8 mouse cellular contexts compared by ENCODE assay signal in genomic region chr17:34101604-34102032, GRCm38 (mm10). TPM values are rescaled to one million over a fixed set of nuclear protein-coding genes. Genes with fewer than 3 reads are reported as not detected.
DNase-seq lines count a peak whose midpoint lies in the region; ATAC-seq lines count a peak whose summit lies in the region.

No protein-coding gene starts in this region.

- intact Hi-C loops in left cerebral cortex, postnatal 36 days (cut with DNase I): loop anchor here (5.0 kb wide), 1 partner anchor 66 kb away; no protein-coding TSS in a partner anchor

- peak overlapping the region; percentile 52 for H3K4me2 ChIP-seq in intestine, embryonic 15.5 days (replicated peaks)

- H3K36me3 ChIP-seq in intestine, embryonic 15.5 days: no peaks in the 10 kb centered on the region
- no peaks in the 10 kb centered on the region for H3K36me3 ChIP-seq in midbrain, embryonic 10.5 days

- 6% methylated on average over 12 of the region's 12 CpGs for whole genome bisulfite sequencing in intestine, embryonic 15.5 days
- 10% methylated on average over 12 of the region's 12 CpGs for WGBS in midbrain, embryonic 10.5 days

- peaks cover 6% of the 10 kb centered on the region; the same call in 1 of the 2 replicates for H3K4me1 ChIP-seq in intestine, embryonic 15.5 days (replicated peaks)
- H3K4me1 ChIP-seq in midbrain, embryonic 10.5 days: peaks cover 5% of the 10 kb centered on the region; the same call in 1 of the 2 replicates

- H3K9me3 ChIP-seq in intestine, embryonic 15.5 days: no peaks in the 10 kb centered on the region
- no peaks in the 10 kb centered on the region for H3K9me3 ChIP-seq in midbrain, embryonic 10.5 days (replicated peaks)

- peak; percentile 82 for ATAC-seq in intestine, embryonic 15.5 days

- peak; percentile 96 for DNase-seq in adipocyte (ENCODE audit: low spot score)
- DNase-seq in embryo, embryonic 10.5 days (ENCODE audit: low spot score): peak; percentile 97
- DNase-seq in gastrocnemius, postnatal 25 days: peak; percentile 79
- peak; percentile 76 to 85 for DNase-seq in left cerebral cortex, postnatal 36 days (ENCODE audit: low spot score in 2 of 2)
- DNase-seq in midbrain, embryonic 10.5 days (ENCODE audit: low spot score): peak; percentile 92
- peak; percentile 69 to 78 for DNase-seq in right cerebral cortex, postnatal 36 days (ENCODE audit: low spot score in 2 of 2)
- peak; percentile 81 to 95 for DNase-seq in urinary bladder, postnatal 4 days (ENCODE audit: low spot score in 2 of 2)

- H3K27ac ChIP-seq in intestine, embryonic 15.5 days: no peak overlapping the region
- H3K27ac ChIP-seq in midbrain, embryonic 10.5 days (replicated peaks): no peak overlapping the region

- H3K9ac ChIP-seq in intestine, embryonic 15.5 days: no peak overlapping the region

- no peaks in the 10 kb centered on the region for H3K27me3 ChIP-seq in intestine, embryonic 15.5 days (replicated peaks)
- H3K27me3 ChIP-seq in midbrain, embryonic 10.5 days (ENCODE audit: low read depth, poor library complexity, severe bottlenecking): peaks cover 12% of the 10 kb centered on the region

- peak overlapping the region; percentile 17; the same call in 1 of the 2 replicates for H3K4me3 ChIP-seq in intestine, embryonic 15.5 days (replicated peaks)
- H3K4me3 ChIP-seq in midbrain, embryonic 10.5 days: peak overlapping the region; percentile 28; the same call in 1 of the 2 replicates

RNA-seq across cellular contexts. Expression of gene H2-Oa, which starts 9.5 kb away (rescaled TPM):
- total RNA-seq in gastrocnemius, postnatal 25 days (2021): not detected
- 0.66 and 0.85 TPM in 2 replicates for polyA plus RNA-seq in intestine, embryonic 15.5 days (2015; fragmentation: Nextera tagmentation; extraction: Ambion mirVana)
- total RNA-seq in left cerebral cortex, postnatal 36 days (2021): under 1 TPM in 1 of 2 experiments, not detected in 1; 0.79 TPM
- polyA plus RNA-seq in midbrain, embryonic 10.5 days (2016; fragmentation: Nextera tagmentation; extraction: Ambion mirVana): 0.37 and 0.50 TPM in 2 replicates

RNA-seq across cellular contexts. Expression of gene H2-DMa, which starts 17.7 kb away (rescaled TPM):
- total RNA-seq in gastrocnemius, postnatal 25 days (2021): 1 to 10 TPM; 2.8 to 3.1 TPM
- polyA plus RNA-seq in intestine, embryonic 15.5 days (2015; fragmentation: Nextera tagmentation; extraction: Ambion mirVana): 11.3 and 13.4 TPM in 2 replicates
- total RNA-seq in left cerebral cortex, postnatal 36 days (2021): 10 to 100 TPM; 26.1 to 28.5 TPM
- polyA plus RNA-seq in midbrain, embryonic 10.5 days (2016; fragmentation: Nextera tagmentation; extraction: Ambion mirVana): 6.4 and 9.5 TPM in 2 replicates

RNA-seq across cellular contexts. Expression of gene Brd2, which starts 20.8 kb away (rescaled TPM):
- 10 to 100 TPM; 66.7 to 69.1 TPM for total RNA-seq in gastrocnemius, postnatal 25 days (2021)
- 88.2 and 90.7 TPM in 2 replicates for polyA plus RNA-seq in intestine, embryonic 15.5 days (2015; fragmentation: Nextera tagmentation; extraction: Ambion mirVana)
- total RNA-seq in left cerebral cortex, postnatal 36 days (2021): 100 to 1,000 TPM; 183 to 189 TPM
- polyA plus RNA-seq in midbrain, embryonic 10.5 days (2016; fragmentation: Nextera tagmentation; extraction: Ambion mirVana): 126 and 137 TPM in 2 replicates

RNA-seq across cellular contexts. Expression of gene H2-DMb2, which starts 41.5 kb away (rescaled TPM):
- total RNA-seq in gastrocnemius, postnatal 25 days (2021): under 1 TPM; 0.28 to 0.67 TPM
- 0.68 and 0.83 TPM in 2 replicates for polyA plus RNA-seq in intestine, embryonic 15.5 days (2015; fragmentation: Nextera tagmentation; extraction: Ambion mirVana)
- total RNA-seq in left cerebral cortex, postnatal 36 days (2021): under 1 TPM; 0.59 to 0.93 TPM
- 0.12 TPM in 1 of 2 replicates, not detected in the other for polyA plus RNA-seq in midbrain, embryonic 10.5 days (2016; fragmentation: Nextera tagmentation; extraction: Ambion mirVana)

RNA-seq across cellular contexts. Expression of gene H2-DMb1, which starts 51.3 kb away (rescaled TPM):
- 1 to 10 TPM in 1 of 2 experiments, under 1 TPM in 1; 0.43 to 1.2 TPM for total RNA-seq in gastrocnemius, postnatal 25 days (2021)
- 3.2 TPM in 2 replicates for polyA plus RNA-seq in intestine, embryonic 15.5 days (2015; fragmentation: Nextera tagmentation; extraction: Ambion mirVana)
- 1 to 10 TPM in 1 of 2 experiments, under 1 TPM in 1; 0.94 to 1.1 TPM for total RNA-seq in left cerebral cortex, postnatal 36 days (2021)
- polyA plus RNA-seq in midbrain, embryonic 10.5 days (2016; fragmentation: Nextera tagmentation; extraction: Ambion mirVana): 0.39 TPM in 1 of 2 replicates, not detected in the other

Comparison
In these comparisons a context has a peak if more than half of its experiments do, and no peak if none do; other contexts are left out.
1. RNA of gene H2-DMa, which starts 17.7 kb away (total RNA-seq): 26.1 to 28.5 TPM in left cerebral cortex, postnatal 36 days; 2.8 to 3.1 TPM in gastrocnemius, postnatal 25 days; every median in the first group is over 4 times any median in the second.
2. Peak in every context shown above with its lines, with median percentiles within 50 percentile points of each other: DNase-seq.